Mouse (Mus musculus) testis, adult 2 months (tissue): ENCODE measurements at regions not wholly inside any gene's neighbourhood (a gene's known extent, or its start where the extent isn't known, plus 50 kb on each side); places are given as distances from the start of the nearest gene placed in this dataset.

Experiments used
- CTCF ChIP-seq: fragments of 200-500 bp; IDR thresholded peaks from 2 replicates; pipeline ENCODE4 v1.5.1; 2012; ENCODE audit warnings: low read depth, mild to moderate bottlenecking, inconsistent platforms, low read length, moderate library complexity; ENCODE audit not compliant: control insufficient read depth, insufficient read depth, insufficient replicate concordance
- POLR2A ChIP-seq: fragments of 200-500 bp; IDR thresholded peaks from 2 replicates; pipeline ENCODE4 v1.6.1; 2012; ENCODE audit warnings: low read depth, mild to moderate bottlenecking, inconsistent platforms, low read length, moderate library complexity; ENCODE audit not compliant: control insufficient read depth

GRCm38 (mm10) chr17:4806051-4806450, 188.1 kb upstream of the Arid1b start:
- TF ChIP-seq CTCF (no peak), POLR2A (no peak)
